Mouse (Mus musculus) liver (tissue): ENCODE results near the gene Fgf3.

Experiments used
- DNase-seq: peaks from one replicate; pipeline ENCODE4 v3.0.0-alpha.2; 2020; ENCODE audit warnings: mixed read lengths

Gene Fgf3

GRCm38 (mm10) chr7:144837891-144838488, at the start of gene Fgf3:
Gene Fgf3, plus strand, starts transcription at chr7:144838083.
- no peak for DNase-seq

DNA sequence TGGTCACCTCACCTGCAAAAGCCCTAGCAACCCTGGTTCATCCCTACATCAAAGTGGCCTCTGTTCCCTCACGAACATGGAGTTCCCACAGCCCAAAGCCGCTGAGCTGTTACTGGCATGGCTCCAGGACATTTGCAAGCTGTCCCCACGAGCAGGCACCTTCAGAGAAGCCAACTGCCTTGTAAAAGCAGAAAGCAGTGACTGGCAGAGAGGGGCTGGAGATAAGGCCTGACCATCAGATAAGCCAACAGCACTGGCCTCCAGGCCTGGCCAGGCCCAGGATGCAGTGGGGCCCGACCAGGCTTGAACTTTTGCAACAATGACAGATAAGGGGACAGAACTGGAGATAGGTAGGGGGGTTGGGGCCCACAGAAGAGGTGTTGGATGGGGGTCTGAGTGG, 49.3 kb upstream of the Fgf3 start:
- DNase-seq = peak; percentile 88

- peak; percentile 67 for DNase-seq
Measured at GRCm38 (mm10) chr7:144789601-144790556, 48.0 kb upstream of the Fgf3 start.

DNA sequence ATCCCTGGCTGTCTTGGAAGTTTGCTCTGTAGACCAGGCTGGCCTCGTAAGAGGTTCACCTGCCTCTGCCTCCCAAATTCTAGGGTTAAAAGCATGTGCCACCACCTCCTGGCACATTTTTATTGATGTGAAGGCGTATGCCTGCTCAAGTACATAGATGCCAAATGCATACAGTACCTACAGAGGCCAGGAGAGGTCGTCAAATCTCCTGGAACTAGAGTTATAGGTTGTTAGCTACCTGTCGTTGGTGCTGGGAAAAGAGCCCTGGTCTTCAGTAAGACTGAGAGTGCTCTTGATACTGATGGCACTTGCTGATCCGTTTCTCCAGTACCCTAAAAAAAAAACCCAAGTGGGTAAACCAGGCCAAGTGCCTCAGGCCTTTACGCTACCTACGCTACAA, 46.5 kb upstream of the Fgf3 start:
- no peak for DNase-seq

DNA sequence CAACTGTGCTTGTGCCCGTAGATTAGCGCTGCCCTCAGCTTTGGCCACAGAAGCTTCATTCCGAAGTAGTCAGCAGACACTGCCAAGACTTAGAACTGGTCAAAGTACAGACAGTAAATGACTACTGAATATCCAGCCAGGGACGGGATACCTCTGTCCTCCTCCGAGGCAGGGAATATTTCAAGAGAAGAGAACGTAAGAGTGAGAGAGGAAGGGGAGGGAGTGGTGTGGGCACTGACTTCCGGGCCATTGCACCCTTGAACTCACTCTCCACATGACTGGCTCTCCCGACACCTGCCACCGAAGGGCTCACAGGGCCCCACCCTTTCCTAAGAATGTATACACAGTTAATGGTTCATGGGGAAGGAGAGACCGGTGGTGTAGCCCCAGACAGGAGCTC, 44.6 kb upstream of the Fgf3 start:
- no peak for DNase-seq

DNA sequence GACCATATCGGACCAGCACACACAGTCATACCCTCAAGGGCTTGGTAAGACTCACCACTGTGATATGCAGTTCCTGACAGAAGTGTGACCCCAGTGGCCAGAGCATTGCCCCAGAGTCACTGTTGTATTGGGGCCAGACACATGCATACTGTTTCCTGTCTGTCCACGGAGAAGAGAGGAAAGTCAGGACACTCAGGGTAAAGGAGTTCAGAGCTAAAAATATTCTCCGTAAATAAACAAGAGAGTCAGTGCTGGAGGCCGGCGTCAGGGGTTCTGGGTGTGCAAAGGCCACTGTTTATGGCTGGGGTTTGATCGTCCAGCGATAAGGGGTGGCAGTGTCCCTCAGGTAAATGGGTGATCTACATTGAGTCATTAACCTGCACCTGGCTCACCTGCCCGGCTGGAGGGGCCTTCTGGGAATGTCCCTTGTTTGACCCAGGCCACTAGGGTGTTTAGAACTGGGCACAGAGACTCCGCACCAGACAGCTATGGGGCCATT, 41.9 kb upstream of the Fgf3 start:
- DNase-seq = no peak

DNA sequence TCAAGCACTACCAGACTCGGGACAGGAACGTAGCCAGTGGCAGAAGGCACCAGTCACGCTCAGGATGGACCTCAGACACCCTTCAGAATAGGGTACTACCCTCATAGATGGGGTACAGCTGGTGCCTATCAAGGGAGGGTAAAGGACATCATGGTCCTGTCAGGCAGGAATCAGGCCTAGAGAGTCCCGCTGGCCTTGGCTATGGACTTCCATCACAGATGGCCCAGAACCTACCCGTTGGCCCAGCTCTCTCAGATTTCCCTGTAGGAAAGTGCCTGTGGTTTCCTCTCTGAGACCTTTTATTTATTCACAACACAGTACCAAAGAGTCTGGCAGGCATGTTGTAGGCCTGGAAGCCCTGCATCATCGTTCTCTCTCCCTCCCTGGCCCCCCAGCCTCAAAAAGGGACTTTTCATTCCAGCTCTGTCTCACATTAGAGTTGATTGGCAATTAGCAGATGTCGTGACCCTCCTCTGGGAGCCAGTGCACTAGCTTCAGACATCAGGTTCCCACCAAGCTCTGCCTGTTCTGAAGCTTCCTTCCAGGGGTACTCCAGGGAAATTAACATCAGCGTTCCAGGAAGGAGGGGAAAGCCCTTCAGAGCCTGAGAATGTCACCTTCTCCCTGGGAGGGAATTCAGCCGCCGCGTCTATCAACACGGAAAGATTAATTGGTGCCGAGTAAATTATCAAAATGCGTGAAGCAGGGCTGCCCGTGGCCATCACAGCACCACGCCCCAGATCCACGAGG, 40.7 kb upstream of the Fgf3 start:
- DNase-seq = no peak

GRCm38 (mm10) chr7:144798471-144798870, 39.4 kb upstream of the Fgf3 start:
- peak; percentile 35 for DNase-seq

GRCm38 (mm10) chr7:144807036-144807435, 30.8 kb upstream of the Fgf3 start:
- no peak for DNase-seq

DNA sequence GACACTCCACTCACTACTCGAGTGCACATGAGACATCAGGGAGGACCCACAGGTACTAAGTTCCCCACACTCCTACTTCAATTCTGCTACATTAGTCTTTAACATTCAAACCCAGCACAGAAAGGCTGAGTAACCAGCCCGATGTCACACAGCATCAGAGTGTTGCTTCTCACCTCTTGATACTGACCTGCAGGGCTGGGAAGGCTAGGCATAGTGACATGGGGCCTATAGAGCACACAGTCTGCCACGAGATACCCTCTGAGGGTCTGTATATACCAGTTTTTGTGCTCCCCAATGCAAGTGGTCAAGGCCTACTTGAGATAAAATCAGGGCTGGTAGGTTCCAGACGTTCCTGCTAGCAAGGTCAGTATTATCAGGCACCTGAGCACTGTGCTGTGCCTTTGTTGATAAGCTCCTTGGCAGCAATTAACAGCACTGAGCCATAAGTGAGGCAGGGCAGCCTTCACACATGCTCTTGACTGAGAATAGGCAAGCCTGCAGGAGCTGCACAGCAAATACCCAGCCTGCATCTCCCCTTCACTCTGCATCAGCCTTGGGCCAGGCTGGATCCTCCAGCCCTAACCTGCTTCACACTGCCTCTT, 29.8 kb upstream of the Fgf3 start:
- peak; percentile 65 for DNase-seq

DNA sequence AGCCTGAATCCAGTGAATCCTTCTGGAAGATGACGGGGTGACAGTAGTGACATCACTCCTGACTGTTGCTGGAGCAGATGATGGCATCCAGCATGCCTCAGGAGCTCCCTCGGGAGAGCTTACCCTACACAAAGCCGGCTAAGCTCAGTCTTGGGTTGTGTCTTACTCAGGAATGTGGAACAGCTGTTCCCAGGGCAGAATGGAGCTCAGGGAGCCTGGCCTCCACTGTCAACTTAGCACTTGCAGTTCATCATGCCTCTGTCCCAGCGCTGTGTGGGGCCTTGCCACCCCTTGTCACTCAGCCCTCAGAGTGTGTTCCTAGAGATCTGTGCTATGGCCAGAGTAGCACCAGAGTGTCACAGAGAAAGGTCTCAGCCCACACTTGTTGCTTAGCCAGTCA, 26.4 kb upstream of the Fgf3 start:
- no peak for DNase-seq

DNA sequence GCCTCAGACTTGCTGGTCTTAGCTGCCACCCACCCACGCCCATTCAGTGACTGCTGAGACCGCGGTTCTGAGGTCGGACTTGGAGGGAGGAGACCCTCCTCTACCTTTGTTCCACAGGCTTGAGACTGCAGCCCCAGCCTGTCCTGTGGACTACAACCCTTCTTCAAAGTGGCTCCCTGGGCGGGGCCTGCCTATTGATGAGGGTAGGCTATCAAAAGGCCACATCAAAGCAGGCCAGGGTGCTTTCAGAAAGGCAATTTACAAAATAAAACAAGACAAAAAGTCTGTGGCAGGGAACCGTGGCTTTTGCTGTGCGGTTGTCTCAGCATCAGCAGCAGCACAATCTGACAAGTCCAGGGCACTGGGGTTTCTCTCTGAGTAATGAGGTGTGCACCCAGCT, 16.0 kb upstream of the Fgf3 start:
- no peak for DNase-seq

- no peak for DNase-seq
Measured at GRCm38 (mm10) chr7:144823988-144824387, 13.9 kb upstream of the Fgf3 start.

GRCm38 (mm10) chr7:144828369-144828768, 9.5 kb upstream of the Fgf3 start:
- DNase-seq = no peak

- DNase-seq = no peak
Measured at GRCm38 (mm10) chr7:144838522-144839503, 930 bp downstream of the Fgf3 start.

DNA sequence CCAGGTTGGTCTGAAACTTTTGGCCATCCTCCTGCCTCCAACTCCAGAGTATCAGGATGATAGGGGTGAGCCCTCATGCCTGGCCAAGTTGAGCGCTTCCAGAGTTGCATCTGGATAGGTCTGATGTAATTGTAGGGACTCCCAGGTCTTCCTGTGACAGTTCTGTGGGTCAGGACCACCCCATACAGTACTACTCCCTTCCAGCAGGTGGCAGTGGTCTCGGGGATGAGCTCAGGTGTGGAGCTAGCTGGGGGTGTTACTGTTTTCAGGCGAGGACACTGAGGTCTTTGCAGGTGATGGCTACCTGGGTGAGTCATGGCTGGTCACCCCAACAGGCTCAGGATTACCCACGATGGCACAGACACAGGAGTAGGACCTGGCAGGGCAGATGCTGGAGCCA, 8.3 kb downstream of the Fgf3 start:
- DNase-seq = peak; percentile 56

GRCm38 (mm10) chr7:144847067-144847466, 9.2 kb downstream of the Fgf3 start, which contains the start of gene Fgf4:
Gene Fgf4, plus strand, starts transcription at chr7:144847367.
- DNase-seq = no peak

- no peak for DNase-seq
Measured at GRCm38 (mm10) chr7:144851321-144851720, 13.4 kb downstream of the Fgf3 start.

GRCm38 (mm10) chr7:144854966-144855365, 17.1 kb downstream of the Fgf3 start:
- no peak for DNase-seq

GRCm38 (mm10) chr7:144857158-144857557, 19.3 kb downstream of the Fgf3 start:
- no peak for DNase-seq

- no peak for DNase-seq
Measured at GRCm38 (mm10) chr7:144857826-144858342, 20.0 kb downstream of the Fgf3 start.
